Mouse (Mus musculus) cerebellum, adult 2 months (tissue): ENCODE results near the gene Wnt3. TPM values are rescaled to one million over a fixed set of nuclear protein-coding genes. Genes with fewer than 3 reads are reported as not detected.

Experiments used
- DNase-seq, 2 experiments: peaks; one replicate each; pipeline ENCODE4 v3.0.0; 2021
- H3K27ac ChIP-seq: fragments of 200-500 bp; 2 replicates; pipeline ENCODE4 v1.5.1; 2012; ENCODE audit warnings: low read length, control low read depth, inconsistent platforms; ENCODE audit not compliant: insufficient read depth
- H3K27me3 ChIP-seq: fragments of 200-500 bp; 2 replicates; pipeline ENCODE4 v1.6.1; 2012; ENCODE audit warnings: inconsistent platforms, mild to moderate bottlenecking, low read length, moderate library complexity; ENCODE audit not compliant: control insufficient read depth, insufficient read depth
- H3K4me1 ChIP-seq: fragments of 200-500 bp; 2 replicates; pipeline ENCODE4 v1.6.1; 2011; ENCODE audit warnings: low read length; ENCODE audit not compliant: control insufficient read depth, insufficient read depth
- H3K4me3 ChIP-seq: fragments of 200-500 bp; replicated peaks from 2 replicates; pipeline ENCODE3; 2011; ENCODE audit warnings: mild to moderate bottlenecking, low read depth, low read length, control low read depth; ENCODE audit not compliant: insufficient read depth
- CTCF ChIP-seq: fragments of 200-500 bp; IDR thresholded peaks from 2 replicates; pipeline ENCODE4 v1.5.1; 2011; ENCODE audit warnings: low read depth, mild to moderate bottlenecking, control low read depth, low read length, moderate library complexity, borderline replicate concordance; ENCODE audit not compliant: insufficient read depth
- POLR2A ChIP-seq: fragments of 200-500 bp; IDR thresholded peaks from 2 replicates; pipeline ENCODE4 v1.6.1; 2011; ENCODE audit warnings: low read length, control low read depth, borderline replicate concordance; ENCODE audit not compliant: insufficient read depth
- whole genome bisulfite sequencing: fragments of 180-500 bp; shearing (Covaris S2); methylation state at CpG from one replicate; pipeline ENCODE4 v1.1.7; 2018; 5-methylcytosine and 5-hydroxymethylcytosine counted together
- polyA plus RNA-seq: library from polyadenylated mRNA; depleted of rRNA; stranded (reverse); fragments of >200 nt; gene quantifications from 2 replicates; pipeline ENCODE4 v1.2.3, GENCODE M21; 2012

Wnt3 gene
- polyA plus RNA-seq, 1 experiment = 13.6 TPM

- peaks cover 28% of the 10 kb centered on the region for H3K4me1 ChIP-seq
- no peak for TF ChIP-seq CTCF
- no peak for TF ChIP-seq POLR2A
- H3K4me3 ChIP-seq = no peak overlapping the region
- H3K27me3 ChIP-seq = no peaks in the 10 kb centered on the region
- 21% methylated on average over 11 of the region's 11 CpGs for WGBS
- peak overlapping the region; percentile 15; the same call in 1 of the 2 replicates for H3K27ac ChIP-seq
- DNase-seq = peak; percentile 57 to 67
These were observed 30.2 kb downstream of the Wnt3 start for GRCm38 (mm10) chr11:103804126-103804525.

GRCm38 (mm10) chr11:103804804-103805203, 30.9 kb downstream of the Wnt3 start:
- WGBS = 68% methylated on average over 4 of the region's 4 CpGs
- peaks cover 28% of the 10 kb centered on the region for H3K4me1 ChIP-seq

GRCm38 (mm10) chr11:103807966-103808365, 34.0 kb downstream of the Wnt3 start:
- Histone ChIP-seq H3K27me3 (no peaks in the 10 kb centered on the region), H3K27ac (peak overlapping the region; percentile 20; the same call in 1 of the 2 replicates), H3K4me3 (no peak overlapping the region), H3K4me1 (peaks cover 22% of the 10 kb centered on the region)
- DNase-seq = peak; percentile 47 to 61
- WGBS = 37% methylated on average over 12 of the region's 12 CpGs
- no peak for TF ChIP-seq CTCF
- no peak for TF ChIP-seq POLR2A

More at GRCm38 (mm10) chr11:103804804-103805203, 30.9 kb downstream of the Wnt3 start:
- Histone ChIP-seq H3K27me3 (no peaks in the 10 kb centered on the region), H3K4me3 (no peak overlapping the region), H3K27ac (no peak overlapping the region; the same call in 1 of the 2 replicates)
- TF ChIP-seq POLR2A = no peak
- TF ChIP-seq CTCF = no peak
- no peak for DNase-seq

GRCm38 (mm10) chr11:103808771-103809610, 35.0 kb downstream of the Wnt3 start:
- peak overlapping the region; percentile 56 for H3K4me3 ChIP-seq

GRCm38 (mm10) chr11:103809611-103810598, 36.0 kb downstream of the Wnt3 start:
- H3K4me3 ChIP-seq = peak overlapping the region; percentile 56
- peaks cover 12% of the 10 kb centered on the region for H3K4me1 ChIP-seq
- no peak for TF ChIP-seq POLR2A
- no peak for TF ChIP-seq CTCF
- H3K27me3 ChIP-seq = no peaks in the 10 kb centered on the region
- WGBS = 1% methylated on average over 105 of the region's 107 CpGs
- no peak overlapping the region for H3K27ac ChIP-seq
- DNase-seq = peak; percentile 36 to 49

More at GRCm38 (mm10) chr11:103808771-103809610, 35.0 kb downstream of the Wnt3 start:
- Histone ChIP-seq H3K27me3 (no peaks in the 10 kb centered on the region), H3K4me1 (peaks cover 18% of the 10 kb centered on the region), H3K27ac (peak overlapping the region; percentile 47; the same call in 1 of the 2 replicates)
- 31% methylated on average over 29 of the region's 29 CpGs for WGBS
- DNase-seq = peak in 1 of 2 experiments; percentile 24
- TF ChIP-seq POLR2A (no peak), CTCF (no peak)

- H3K27me3 ChIP-seq = no peaks in the 10 kb centered on the region
- peak overlapping the region; percentile 45 for H3K4me3 ChIP-seq
- peaks cover 19% of the 10 kb centered on the region for H3K4me1 ChIP-seq
- DNase-seq = peak in 1 of 2 experiments; percentile 25
- 70% methylated on average over 12 of the region's 12 CpGs for WGBS
- no peak overlapping the region for H3K27ac ChIP-seq
- TF ChIP-seq POLR2A (no peak), CTCF (no peak)
These were observed 36.7 kb downstream of the Wnt3 start for GRCm38 (mm10) chr11:103810631-103811030.

GRCm38 (mm10) chr11:103811246-103811645, 37.3 kb downstream of the Wnt3 start:
- no peaks in the 10 kb centered on the region for H3K27me3 ChIP-seq
- TF ChIP-seq POLR2A = no peak
- TF ChIP-seq CTCF = no peak
- H3K4me1 ChIP-seq = peaks cover 25% of the 10 kb centered on the region
- no peak overlapping the region for H3K4me3 ChIP-seq
- 80% methylated on average over 25 of the region's 25 CpGs for WGBS
- no peak overlapping the region for H3K27ac ChIP-seq
- no peak for DNase-seq
